Mouse (Mus musculus) stomach, postnatal 0 days (tissue): Measurements from ENCODE around the gene Dapl1. TPM values are rescaled to one million over a fixed set of nuclear protein-coding genes. Genes with fewer than 3 reads are reported as not detected.

ENCODE experiments used
- ATAC-seq: fragments of 200-750 bp; cut with Nextera tagmentation; 2 replicates; pipeline ENCODE4 v1.8.0; 2017; ENCODE audit not compliant: low FRiP score, low TSS enrichment
- DNase-seq: peaks from one replicate; pipeline ENCODE4 v3.0.0-alpha.2; 2016; ENCODE audit warnings: low spot score
- H3K27ac ChIP-seq: fragments of 300-500 bp; sonication (generic); replicated peaks from 2 replicates; pipeline ENCODE4 v1.5.1; 2014; ENCODE audit warnings: mild to moderate bottlenecking, control low read depth
- H3K27me3 ChIP-seq: fragments of 300-500 bp; sonication (generic); 2 replicates; pipeline ENCODE4 v1.6.1; 2014; ENCODE audit warnings: low read length; ENCODE audit not compliant: control insufficient read depth, insufficient read depth
- H3K36me3 ChIP-seq: fragments of 300-500 bp; sonication (generic); 2 replicates; pipeline ENCODE4 v1.6.1; 2014; ENCODE audit warnings: low read length, mixed read lengths; ENCODE audit not compliant: control insufficient read depth, insufficient read depth
- H3K4me1 ChIP-seq: fragments of 300-500 bp; sonication (generic); replicated peaks from 2 replicates; pipeline ENCODE4 v1.6.1; 2014; ENCODE audit warnings: antibody characterized with exemption; ENCODE audit not compliant: control insufficient read depth, insufficient read depth
- H3K4me2 ChIP-seq: fragments of 300-500 bp; sonication (generic); replicated peaks from 2 replicates; pipeline ENCODE4 v1.6.1; 2014; ENCODE audit warnings: low read depth, mild to moderate bottlenecking, control low read depth, moderate library complexity
- H3K4me3 ChIP-seq: fragments of 300-500 bp; sonication (generic); 2 replicates; pipeline ENCODE4 v1.5.1; 2014; ENCODE audit warnings: low read depth, low read length, control low read depth
- H3K9ac ChIP-seq: fragments of 300-500 bp; sonication (generic); 2 replicates; pipeline ENCODE4 v1.6.1; 2014; ENCODE audit warnings: mild to moderate bottlenecking, low read length, control low read depth, mixed read lengths
- H3K9me3 ChIP-seq: fragments of 300-500 bp; sonication (generic); 2 replicates; pipeline ENCODE4 v1.6.1; 2016; ENCODE audit warnings: low read length; ENCODE audit not compliant: control insufficient read depth
- CTCF ChIP-seq: IDR thresholded peaks from 2 replicates; pipeline ENCODE4 v1.5.1; 2016; ENCODE audit warnings: antibody characterized with exemption, low read depth, mild to moderate bottlenecking, moderate library complexity
- EP300 ChIP-seq: optimal IDR thresholded peaks from 2 replicates; pipeline ENCODE3; 2016; ENCODE audit warnings: antibody characterized with exemption
- WGBS: fragments of 180-500 bp; shearing (Covaris S2); extraction: QIAGEN DNeasy Blood & Tissue Kit; methylation state at CpG from one replicate; pipeline ENCODE4 v1.1.7; 2014; 5-methylcytosine and 5-hydroxymethylcytosine counted together
- polyA plus RNA-seq: library from polyadenylated mRNA; unstranded; fragments of >200 nt; fragmentation: Nextera tagmentation; extraction: Ambion mirVana; gene quantifications from 2 replicates; pipeline ENCODE4 v1.2.1, GENCODE M21; 2015

Gene Dapl1
- polyA plus RNA-seq, 1 experiment from 2014 or later, result 472 TPM

GRCm38 (mm10) chr2:59485080-59485479 lies 627 bp downstream of the Dapl1 start:
- Histone ChIP-seq H3K4me1 (no peaks in the 10 kb centered on the region), H3K27me3 (no peaks in the 10 kb centered on the region), H3K4me2 (peak overlapping the region; percentile 40), H3K9ac (peak overlapping the region; percentile 13; the same call in 1 of the 2 replicates), H3K36me3 (no peaks in the 10 kb centered on the region), H3K4me3 (peak overlapping the region; percentile 24), H3K27ac (peak overlapping the region; percentile 83), H3K9me3 (no peaks in the 10 kb centered on the region)
- DNase-seq (no peak), ATAC-seq (peak; percentile 69; the same call in 1 of the 2 replicates)
- TF ChIP-seq CTCF (no peak), EP300 (no peak)
- WGBS, result 44% methylated on average over 2 of the region's 2 CpGs

- Histone ChIP-seq H3K4me2 (peak overlapping the region; percentile 29), H3K27me3 (no peaks in the 10 kb centered on the region), H3K36me3 (no peaks in the 10 kb centered on the region), H3K4me1 (no peaks in the 10 kb centered on the region), H3K9me3 (no peaks in the 10 kb centered on the region), H3K27ac (peak overlapping the region; percentile 82), H3K4me3 (no peak overlapping the region), H3K9ac (no peak overlapping the region)
- TF ChIP-seq EP300 (no peak), CTCF (no peak)
- WGBS, result 43% methylated on average over 4 of the region's 4 CpGs
- ATAC-seq (no peak), DNase-seq (no peak)
These were observed 1.2 kb downstream of the Dapl1 start for GRCm38 (mm10) chr2:59485657-59486056.

DNA sequence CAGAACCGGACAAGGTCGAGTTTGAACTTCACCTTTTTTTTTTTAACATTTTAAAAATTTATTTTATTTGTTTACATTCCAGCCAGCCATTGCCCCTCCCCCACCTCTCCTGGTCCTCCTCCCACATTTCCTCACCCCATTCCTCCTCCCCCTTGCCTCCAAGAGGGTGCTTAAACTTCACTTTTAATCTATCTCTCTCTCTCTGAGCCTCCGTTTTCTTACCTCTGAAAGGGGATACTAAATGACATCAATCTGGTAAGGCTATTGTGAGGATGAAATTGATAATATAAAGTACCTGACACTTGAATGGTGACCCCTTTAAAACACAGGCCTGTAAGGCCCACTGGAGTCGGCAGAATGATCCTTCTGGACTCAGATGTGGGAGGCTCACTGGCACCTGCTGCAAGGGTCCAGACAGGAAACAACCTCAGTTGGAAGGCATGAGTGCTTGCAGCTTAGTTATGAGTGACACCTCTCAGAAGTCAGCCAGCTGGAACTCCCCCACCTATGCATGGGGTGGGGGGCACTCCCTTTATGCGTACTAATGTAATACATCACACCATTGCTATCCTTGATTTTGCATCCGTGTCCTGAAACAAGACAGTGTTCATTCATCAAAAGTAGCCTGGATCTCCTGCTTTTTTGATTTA lies 1.9 kb downstream of the Dapl1 start:
- peak overlapping the region; percentile 82; the same call in 1 of the 2 replicates for H3K27ac ChIP-seq
- no peak overlapping the region for H3K4me3 ChIP-seq
- ATAC-seq (no peak), DNase-seq (no peak)
- TF ChIP-seq CTCF (no peak), EP300 (no peak)
- H3K36me3 ChIP-seq, result no peaks in the 10 kb centered on the region
- 0 out of 2 replicates have a peak overlapping the region, but pooled peaks have one; percentile 25 for H3K4me2 ChIP-seq
- H3K9ac ChIP-seq, result no peak overlapping the region
- H3K27me3 ChIP-seq, result no peaks in the 10 kb centered on the region
- no peaks in the 10 kb centered on the region for H3K9me3 ChIP-seq
- 57% methylated on average over 6 of the region's 6 CpGs for WGBS
- H3K4me1 ChIP-seq, result no peaks in the 10 kb centered on the region

- Histone ChIP-seq H3K27ac (no peak overlapping the region), H3K4me3 (no peak overlapping the region), H3K9ac (no peak overlapping the region), H3K9me3 (no peaks in the 10 kb centered on the region), H3K4me2 (no peak overlapping the region), H3K36me3 (no peaks in the 10 kb centered on the region), H3K27me3 (no peaks in the 10 kb centered on the region), H3K4me1 (no peaks in the 10 kb centered on the region)
- ATAC-seq (no peak), DNase-seq (no peak)
- TF ChIP-seq EP300 (no peak), CTCF (no peak)
- 54% methylated on average over 2 of the region's 2 CpGs for WGBS
These were observed 3.8 kb downstream of the Dapl1 start for GRCm38 (mm10) chr2:59488235-59488634.

DNA sequence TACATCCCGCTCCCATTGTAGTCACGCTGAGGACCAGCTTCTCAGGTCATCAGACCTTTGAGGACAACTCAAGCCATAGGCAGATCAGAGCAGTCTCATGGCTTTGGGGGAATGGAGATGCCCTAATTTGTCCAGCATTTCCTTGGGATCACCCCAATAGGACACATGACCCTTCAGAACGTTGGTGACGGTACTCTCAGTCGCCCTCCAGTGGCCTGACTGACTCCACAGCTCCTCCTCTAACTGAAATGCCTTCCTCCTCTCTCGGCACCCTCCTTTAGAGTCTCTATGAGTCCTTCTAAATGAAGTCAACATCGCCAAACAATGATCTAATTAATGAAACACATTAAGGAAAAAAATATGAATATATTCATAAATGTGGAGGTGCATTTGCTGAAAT lies 5.9 kb downstream of the Dapl1 start:
- Histone ChIP-seq H3K4me3 (no peak overlapping the region), H3K36me3 (no peaks in the 10 kb centered on the region), H3K4me1 (no peaks in the 10 kb centered on the region), H3K9ac (no peak overlapping the region), H3K27me3 (no peaks in the 10 kb centered on the region), H3K27ac (no peak overlapping the region), H3K4me2 (no peak overlapping the region), H3K9me3 (no peaks in the 10 kb centered on the region)
- DNase-seq (no peak), ATAC-seq (no peak)
- no peak for TF ChIP-seq EP300
- TF ChIP-seq CTCF, result peak; percentile 54
- WGBS, result 74% methylated on average over 7 of the region's 7 CpGs

GRCm38 (mm10) chr2:59493445-59494085 lies 9.1 kb downstream of the Dapl1 start:
- H3K4me3 ChIP-seq, result no peak overlapping the region
- H3K4me2 ChIP-seq, result no peak overlapping the region
- 0 out of 2 replicates have a peak overlapping the region, but pooled peaks have one; percentile 30 for H3K27ac ChIP-seq
- no peaks in the 10 kb centered on the region for H3K27me3 ChIP-seq
- H3K4me1 ChIP-seq, result no peaks in the 10 kb centered on the region
- TF ChIP-seq CTCF (no peak), EP300 (no peak)
- no peak overlapping the region for H3K9ac ChIP-seq
- 19% methylated on average over 13 of the region's 13 CpGs for WGBS
- H3K36me3 ChIP-seq, result no peaks in the 10 kb centered on the region
- H3K9me3 ChIP-seq, result no peaks in the 10 kb centered on the region
- DNase-seq (no peak), ATAC-seq (no peak)
